Mouse (Mus musculus) spleen, adult 2 months (tissue): ENCODE results near the gene Gm28051.

ENCODE experiments used
- CTCF ChIP-seq: fragments of 200-500 bp; IDR thresholded peaks from 2 replicates; pipeline ENCODE4 v1.5.1; 2011; ENCODE audit warnings: mild to moderate bottlenecking, inconsistent platforms; ENCODE audit not compliant: insufficient read depth, insufficient read length, insufficient replicate concordance; ENCODE audit errors: extremely low read depth
- POLR2A ChIP-seq: fragments of 200-500 bp; IDR thresholded peaks from 2 replicates; pipeline ENCODE4 v1.6.1; 2011; ENCODE audit warnings: low read depth, low read length, inconsistent platforms

- TF ChIP-seq CTCF (no peak), POLR2A (no peak)
These were observed 55.8 kb downstream of the Gm28051 start for GRCm38 (mm10) chr12:102701691-102702207.
